Mouse (Mus musculus) thymus, adult 2 months (tissue): ENCODE measurements around the gene Entpd7.

ENCODE experiments used
- CTCF ChIP-seq: fragments of 200-500 bp; IDR thresholded peaks from 2 replicates; pipeline ENCODE4 v1.5.1; 2012; ENCODE audit warnings: mild to moderate bottlenecking, control low read depth, low read length, moderate library complexity, borderline replicate concordance; ENCODE audit not compliant: control insufficient read depth, poor library complexity, insufficient read depth; ENCODE audit errors: extremely low read depth
- POLR2A ChIP-seq: fragments of 200-500 bp; IDR thresholded peaks from 2 replicates; pipeline ENCODE4 v1.6.1; 2012; ENCODE audit warnings: mild to moderate bottlenecking, low read length, control low read depth, moderate library complexity; ENCODE audit not compliant: control insufficient read depth, poor library complexity, insufficient read depth; ENCODE audit errors: extremely low read depth

- TF ChIP-seq CTCF: no peak
- no peak for TF ChIP-seq POLR2A
Observed at GRCm38 (mm10) chr19:43769366-43769960, 80.0 kb downstream of the Entpd7 start.
